Mouse (Mus musculus) right cerebral cortex, postnatal 14 days (tissue): ENCODE data around the gene Rassf6.

Experiments
- DNase-seq: peaks from one replicate; pipeline ENCODE4 v3.0.0; 2022

Rassf6 gene

DNA sequence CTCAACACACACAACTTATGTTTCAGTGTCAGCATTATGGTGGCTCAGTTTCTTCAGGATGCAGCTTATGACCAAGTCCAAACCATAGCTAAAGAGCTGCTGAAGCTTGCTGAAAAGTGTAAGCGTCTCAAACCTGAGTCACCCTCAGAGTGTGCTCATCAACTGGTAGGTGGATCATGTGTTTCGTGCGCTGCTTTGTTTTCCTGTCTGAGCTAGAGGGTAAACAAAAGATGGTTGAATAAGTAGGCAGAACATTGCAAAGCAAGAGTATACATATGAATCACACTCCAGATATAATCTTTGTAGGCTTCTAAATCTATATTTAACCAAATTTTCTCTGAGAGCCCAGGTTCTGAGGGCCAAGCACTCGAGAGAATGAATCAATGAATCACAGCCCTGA is 76.3 kb downstream of the Rassf6 start:
- DNase-seq: no peak

GRCm38 (mm10) chr5:90562880-90563279 is 77.6 kb downstream of the Rassf6 start:
- no peak for DNase-seq

DNA sequence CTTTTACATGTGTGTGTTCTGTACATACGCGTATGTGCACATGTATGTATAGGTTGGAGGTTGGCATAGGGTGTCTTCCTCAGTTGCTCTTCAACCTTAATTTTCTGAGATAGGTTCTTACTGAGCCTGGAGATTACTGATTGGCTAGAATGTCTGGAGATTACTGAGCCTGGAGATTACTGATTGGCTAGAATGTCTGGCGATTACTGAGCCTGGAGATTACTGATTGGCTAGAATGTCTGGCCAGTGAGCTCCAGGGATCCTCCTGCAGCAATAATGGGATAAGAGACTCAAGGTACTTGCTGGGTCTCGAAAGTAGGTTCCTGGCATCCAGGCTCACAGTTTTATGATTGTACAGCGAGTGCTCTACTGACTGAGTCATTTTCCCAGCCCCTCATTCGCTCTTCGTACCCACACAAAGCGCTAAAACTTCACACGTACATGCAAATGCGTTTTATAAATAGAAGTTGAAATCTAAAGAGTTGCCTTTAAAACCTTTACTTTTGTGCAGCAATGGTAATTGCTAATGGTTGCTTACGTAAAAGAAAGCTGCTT is 78.7 kb downstream of the Rassf6 start:
- DNase-seq: no peak

DNA sequence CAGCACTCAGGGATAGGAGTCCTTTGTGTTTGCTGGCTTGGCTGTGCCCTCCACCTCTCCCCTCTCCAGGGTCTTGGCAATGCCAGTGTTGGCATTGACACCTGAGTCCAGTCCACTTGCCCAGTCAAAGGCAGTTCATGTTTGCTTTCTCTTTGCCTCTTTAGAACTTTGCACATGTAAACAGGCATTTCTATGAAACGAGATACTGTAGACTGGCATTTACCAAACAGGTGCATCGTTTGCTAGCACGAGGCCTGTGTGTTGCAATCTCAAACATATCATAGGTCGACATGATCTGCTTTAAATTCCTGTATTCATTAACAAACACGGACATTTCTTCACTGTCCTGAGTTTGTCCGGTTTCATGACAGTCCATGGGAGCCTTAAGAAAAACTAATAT is 79.7 kb downstream of the Rassf6 start, which contains the start of gene 5830473C10Rik:
TSS of gene 5830473C10Rik (plus strand) at position 365 of the 400 bp plus-strand sequence.
- no peak for DNase-seq

GRCm38 (mm10) chr5:90556052-90556451 is 84.4 kb downstream of the Rassf6 start:
- DNase-seq: no peak
